Mouse (Mus musculus): ENCODE data around the gene Scn8a.
"Not testable (repeated sequence)": the region's sequence is repeated elsewhere in the genome, so short reads cannot be mapped to it uniquely, and the experiment has no call there.

Gene Scn8a

DNA sequence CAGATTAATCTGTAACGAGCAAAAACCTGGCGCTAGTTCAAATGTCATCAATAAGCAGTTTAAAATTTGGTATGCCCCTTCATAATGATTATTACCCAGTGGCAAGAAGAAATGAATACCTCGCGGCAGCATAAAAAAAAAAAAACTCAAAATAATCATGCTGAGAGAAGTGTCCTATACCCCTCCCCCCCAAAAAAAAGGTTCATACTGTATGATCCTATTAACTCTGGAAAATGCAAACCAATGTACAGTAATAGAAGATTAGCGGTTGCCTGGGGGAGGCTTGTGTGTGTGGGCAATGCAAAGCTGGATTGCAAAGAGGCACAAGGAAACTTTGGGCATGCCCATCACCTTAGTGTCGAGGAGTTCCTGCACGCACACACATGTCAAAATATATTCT is at the start of gene Scn8a:
Gene Scn8a, plus strand, starts transcription at position 301 of the 400 bp plus-strand sequence.
- no peak for DNase-seq

DNA sequence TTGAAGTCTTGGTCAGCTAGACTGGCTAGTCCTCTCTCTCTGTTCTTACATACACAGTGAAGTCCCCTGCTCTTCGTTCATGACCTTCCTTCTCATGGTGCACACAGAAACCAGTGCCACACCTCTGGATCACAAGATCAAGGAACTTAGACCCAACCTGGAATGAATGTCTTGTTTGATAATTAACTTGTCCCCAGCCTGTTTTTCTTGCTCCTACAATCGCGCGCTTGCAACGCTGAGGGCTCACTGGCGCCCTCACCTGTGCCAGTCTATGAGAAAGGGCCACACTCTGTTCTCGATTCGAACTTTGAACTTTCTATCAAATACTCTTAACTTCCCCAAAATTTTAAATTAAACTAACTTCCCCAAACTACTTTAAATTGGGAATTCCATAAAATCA is 47.8 kb upstream of the Scn8a start:
- peak; percentile 65 for DNase-seq

DNA sequence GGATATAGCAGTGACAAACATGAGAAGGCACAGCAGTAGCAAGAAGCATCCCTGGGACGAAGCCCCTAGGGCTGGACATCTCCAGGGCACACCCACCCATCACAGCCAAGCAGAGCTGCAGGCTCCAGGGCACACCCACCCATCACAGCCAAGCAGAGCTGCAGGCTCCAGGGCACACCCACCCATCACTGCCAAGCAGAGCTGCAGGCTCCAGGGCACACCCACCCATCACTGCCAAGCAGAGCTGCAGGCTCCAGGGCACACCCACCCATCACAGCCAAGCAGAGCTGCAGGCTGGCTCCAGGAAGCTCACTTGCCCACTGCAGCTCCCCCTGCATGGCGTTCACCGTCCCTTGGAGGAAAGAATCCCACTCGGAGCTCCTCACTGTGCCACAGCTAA is 47.3 kb upstream of the Scn8a start:
- not testable (repeated sequence) for DNase-seq

DNA sequence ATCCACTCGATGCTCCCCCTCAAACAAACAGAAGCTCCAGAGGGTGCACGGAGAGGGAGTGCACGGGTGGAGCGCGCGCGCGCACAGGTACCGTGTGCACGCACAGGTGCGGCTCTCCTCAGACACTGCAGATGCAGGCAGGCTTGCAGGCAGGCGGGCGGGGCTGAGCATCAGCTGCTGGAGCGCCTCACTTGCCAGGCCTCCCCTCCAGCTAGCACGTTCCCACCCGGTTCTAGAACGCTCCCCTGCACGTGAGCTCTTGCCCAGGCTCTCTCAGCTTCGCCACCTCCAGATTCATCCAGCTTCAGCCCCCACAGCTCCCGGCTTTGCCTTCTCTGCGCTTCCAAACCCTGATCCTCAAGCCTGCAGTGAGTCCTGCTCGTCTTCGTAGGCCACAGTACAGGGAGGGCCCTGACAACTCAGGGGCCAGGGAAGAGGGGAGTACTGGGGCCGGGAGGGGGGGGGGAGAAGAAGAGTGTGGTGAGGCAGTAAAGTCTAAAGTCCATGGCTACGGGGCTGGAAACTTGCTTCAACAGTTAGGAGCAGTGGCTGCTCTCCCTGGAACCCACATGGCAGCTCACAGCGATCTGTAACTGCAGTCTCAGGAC is 44.3 kb upstream of the Scn8a start:
- no peak for DNase-seq

- DNase-seq = no peak
Observed at GRCm38 (mm10) chr15:100826076-100826475, 43.6 kb upstream of the Scn8a start.

GRCm38 (mm10) chr15:100829775-100830174 is 39.9 kb upstream of the Scn8a start:
- no peak for DNase-seq

GRCm38 (mm10) chr15:100830682-100831081 is 39.0 kb upstream of the Scn8a start:
- no peak for DNase-seq

- no peak for DNase-seq
Observed at GRCm38 (mm10) chr15:100832144-100832543, 37.5 kb upstream of the Scn8a start.

DNA sequence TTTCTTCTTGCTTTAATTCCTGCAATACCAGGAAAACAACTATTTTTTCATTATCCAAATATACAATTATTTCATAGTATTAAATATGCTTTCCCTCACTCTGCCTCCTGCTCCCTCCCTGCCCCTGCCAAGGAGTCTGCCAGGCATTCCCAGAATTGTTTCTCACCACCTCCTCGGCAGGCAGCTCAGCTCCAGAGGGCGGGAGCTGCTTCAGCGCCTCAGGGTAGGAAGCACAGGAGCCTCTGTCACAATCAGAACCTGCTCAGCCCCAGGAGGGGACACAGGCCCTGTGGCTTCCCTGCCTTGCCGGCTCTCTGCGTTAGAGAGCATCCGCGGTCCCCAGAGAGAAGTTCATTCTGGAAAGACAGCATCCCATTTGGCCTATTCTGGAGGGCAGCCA is 36.9 kb upstream of the Scn8a start:
- no peak for DNase-seq

GRCm38 (mm10) chr15:100836729-100837128 is 32.9 kb upstream of the Scn8a start:
- DNase-seq = no peak

DNA sequence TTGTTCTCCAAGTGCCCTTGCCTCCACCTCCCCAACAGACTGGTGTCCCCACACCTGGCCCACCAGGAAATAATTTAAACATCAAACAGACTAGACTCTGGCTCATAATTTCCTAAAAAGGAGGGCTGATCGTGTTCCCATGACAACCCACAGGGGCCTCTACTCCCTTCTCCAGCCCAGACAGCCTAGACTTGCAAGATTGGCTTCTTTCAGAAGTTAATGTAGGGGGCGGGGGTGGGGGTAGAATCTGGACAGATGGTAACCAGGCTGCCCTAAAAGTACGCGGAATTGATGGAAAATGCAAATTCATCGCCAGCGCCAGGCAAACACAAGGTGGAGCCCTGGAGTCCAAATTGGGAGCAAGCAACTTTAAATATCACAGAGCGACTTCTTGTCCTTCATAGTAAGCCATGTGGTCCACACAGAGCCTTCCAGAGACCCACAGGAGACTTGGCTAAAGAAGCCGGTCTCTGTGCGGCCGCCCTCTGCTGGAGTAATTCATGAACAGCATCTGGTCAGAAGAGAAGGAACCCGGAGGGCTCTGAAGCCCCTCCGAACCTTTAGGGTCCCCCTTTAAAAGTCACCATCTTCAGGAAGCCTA is 31.0 kb upstream of the Scn8a start:
- DNase-seq = peak; percentile 38

- no peak for DNase-seq
Observed at GRCm38 (mm10) chr15:100844336-100844735, 25.3 kb upstream of the Scn8a start.

GRCm38 (mm10) chr15:100845049-100845879 is 24.4 kb upstream of the Scn8a start:
- DNase-seq = peak; percentile 40

DNA sequence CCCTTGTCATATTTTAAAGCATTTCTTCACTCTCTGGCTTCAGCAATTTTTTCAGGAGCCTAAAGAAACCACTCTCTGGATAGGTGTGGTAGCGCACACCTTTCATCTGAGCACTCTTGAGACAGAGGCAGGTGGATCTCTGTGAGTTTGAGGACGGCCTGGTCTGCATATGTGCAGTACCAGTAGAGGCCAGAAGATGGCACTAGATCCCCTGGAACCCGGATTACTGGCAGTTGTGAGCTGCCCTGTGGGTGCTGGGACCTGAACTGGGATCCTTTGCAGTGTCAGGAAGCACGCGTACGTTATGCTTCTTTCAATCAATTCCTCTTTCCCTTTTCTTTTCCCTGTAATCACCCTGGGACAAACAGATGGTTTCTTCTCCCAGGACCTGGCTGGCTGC is 22.5 kb upstream of the Scn8a start:
- DNase-seq = no peak

DNA sequence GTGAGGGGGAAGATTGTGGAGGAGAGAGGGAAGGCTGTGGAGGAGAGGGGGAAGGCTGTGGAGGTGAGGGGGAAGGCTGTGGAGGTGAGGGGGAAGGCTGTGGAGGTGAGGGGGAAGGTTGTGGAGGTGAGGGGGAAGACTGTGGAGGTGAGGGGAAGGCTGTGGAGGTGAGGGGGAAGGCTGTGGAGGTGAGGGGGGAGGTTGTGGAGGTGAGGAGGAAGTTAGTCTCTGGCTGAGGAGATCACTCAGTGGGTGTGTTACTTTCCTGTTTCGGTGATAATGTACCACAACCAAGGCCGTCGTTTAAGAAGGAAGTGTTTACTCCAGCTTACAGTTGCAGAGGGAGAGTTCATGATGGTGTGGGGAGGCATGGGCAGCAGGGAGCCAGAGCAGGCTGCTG is 12.1 kb upstream of the Scn8a start:
- DNase-seq = no peak

GRCm38 (mm10) chr15:100860856-100861255 is 8.8 kb upstream of the Scn8a start:
- DNase-seq = no peak

DNA sequence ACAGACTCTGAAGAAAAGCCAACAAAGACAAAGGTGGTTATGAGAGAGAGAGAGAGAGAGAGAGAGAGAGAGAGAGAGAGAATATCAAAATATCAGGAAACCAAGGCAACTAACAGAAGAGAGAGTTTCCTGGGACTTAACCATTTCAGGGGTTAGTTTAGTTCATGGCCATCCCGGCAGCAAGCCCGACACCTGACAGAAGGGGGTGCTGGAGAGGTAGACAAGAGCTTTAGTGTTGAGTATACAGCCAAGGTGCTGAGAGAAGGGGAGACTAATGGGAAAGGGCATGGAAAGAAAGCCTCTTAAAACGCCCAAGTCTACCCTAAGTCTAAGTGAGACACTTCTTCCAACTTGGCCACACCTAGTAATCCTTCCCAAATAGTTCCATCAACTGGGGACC is 4.1 kb upstream of the Scn8a start:
- no peak for DNase-seq

GRCm38 (mm10) chr15:100870001-100870774 is 530 bp downstream of the Scn8a start:
- no peak for DNase-seq

DNA sequence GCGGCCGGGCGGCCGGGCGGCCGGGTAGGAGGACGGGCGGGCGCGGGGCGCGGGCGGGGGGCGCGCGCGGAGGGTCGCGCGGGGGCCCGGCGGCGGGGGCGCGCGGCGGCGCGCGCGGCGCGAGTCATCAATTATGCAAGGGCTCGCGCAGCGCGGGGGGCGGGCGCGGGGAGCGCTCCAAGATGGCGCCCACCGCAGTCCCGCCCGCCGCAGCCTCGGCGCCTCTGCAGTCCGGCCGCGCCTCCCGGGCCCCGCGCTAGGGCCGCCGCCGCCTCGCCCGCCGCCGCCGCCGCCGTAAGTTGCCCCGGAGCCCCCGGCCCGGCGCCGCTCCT is 1.1 kb downstream of the Scn8a start:
- DNase-seq = no peak

DNA sequence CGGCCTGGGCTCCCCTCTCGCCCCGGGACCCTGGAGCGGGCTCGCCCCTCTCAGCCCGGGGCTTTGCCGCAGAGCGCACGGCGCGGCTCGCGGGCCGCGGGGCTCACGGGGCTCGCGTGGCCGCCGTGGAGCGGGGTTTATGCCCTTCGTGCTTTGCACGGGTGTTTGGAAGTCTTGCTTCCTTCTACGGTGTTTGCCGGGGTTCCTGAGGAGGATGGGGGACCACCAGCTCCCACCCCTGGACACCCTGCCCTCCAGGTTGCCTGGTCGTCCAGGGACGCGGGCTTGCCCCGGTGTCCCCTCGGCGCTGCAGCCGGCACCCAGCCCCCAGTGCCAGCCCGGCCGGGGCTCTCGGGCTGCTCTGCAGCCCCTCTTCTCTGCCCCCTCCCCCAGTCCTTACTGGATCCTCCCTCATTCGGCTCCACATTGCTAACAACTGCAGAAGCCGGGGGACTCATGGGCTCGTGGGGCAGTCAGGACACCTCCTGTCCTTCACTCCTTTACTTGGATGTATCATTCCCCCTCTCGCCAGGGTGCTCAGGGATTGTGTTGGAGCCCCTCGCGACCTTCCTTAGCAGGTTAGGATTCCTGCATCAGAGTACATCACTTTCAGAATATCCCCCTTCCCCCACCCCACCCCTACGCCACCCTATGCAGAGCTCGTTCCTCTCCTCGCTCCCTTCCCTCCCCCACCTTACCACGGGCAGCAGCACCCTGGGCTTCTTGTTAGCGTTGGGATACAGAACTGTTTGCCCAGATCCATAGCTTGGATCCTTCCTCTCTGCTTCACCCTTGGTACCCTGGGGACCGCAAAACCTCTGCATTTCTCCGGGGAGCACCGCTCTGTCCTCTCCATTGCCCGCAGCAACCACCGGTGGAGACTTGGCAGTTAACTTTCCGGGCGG is 1.7 kb downstream of the Scn8a start:
- DNase-seq = no peak

- peak; percentile 52 for DNase-seq
Observed at GRCm38 (mm10) chr15:100873155-100873554, 3.5 kb downstream of the Scn8a start.

GRCm38 (mm10) chr15:100879073-100879472 is 9.4 kb downstream of the Scn8a start:
- no peak for DNase-seq
